Mouse (Mus musculus): ENCODE results near the gene Arsa.

Arsa gene

GRCm38 (mm10) chr15:89461321-89461720, 15.9 kb downstream of the Arsa start:
- in situ Hi-C loops (cut with MboI; ENCODE audit: unreplicated experiment in 2 of 2) = loop anchor here in 1 of 2 experiments (10.0 kb wide), 1 partner anchor 347 kb away; no protein-coding TSS in a partner anchor

- in situ Hi-C loops (cut with MboI; ENCODE audit: unreplicated experiment in 2 of 2) = loop anchor here in 1 of 2 experiments (10.0 kb wide), 1 partner anchor 345 kb away; no protein-coding TSS in a partner anchor
These were observed 16.9 kb downstream of the Arsa start for GRCm38 (mm10) chr15:89460298-89460697.

GRCm38 (mm10) chr15:89459821-89460220, 17.4 kb downstream of the Arsa start:
- in situ Hi-C loops (cut with MboI; ENCODE audit: unreplicated experiment in 2 of 2) = loop anchor here in 1 of 2 experiments (10.0 kb wide), 1 partner anchor 345 kb away; no protein-coding TSS in a partner anchor

GRCm38 (mm10) chr15:89458942-89459341, 18.3 kb downstream of the Arsa start:
- in situ Hi-C loops (cut with MboI; ENCODE audit: unreplicated experiment in 2 of 2) = no loop called here

GRCm38 (mm10) chr15:89455642-89456041, 21.6 kb downstream of the Arsa start:
- in situ Hi-C loops (cut with MboI; ENCODE audit: unreplicated experiment in 2 of 2) = no loop called here

- in situ Hi-C loops (cut with MboI; ENCODE audit: unreplicated experiment in 2 of 2) = no loop called here
These were observed 22.4 kb downstream of the Arsa start for GRCm38 (mm10) chr15:89454857-89455256.

GRCm38 (mm10) chr15:89453865-89454478, 23.3 kb downstream of the Arsa start, which contains the start of gene Mapk8ip2:
Gene Mapk8ip2, plus strand, starts transcription at chr15:89453913.
- in situ Hi-C loops (cut with MboI; ENCODE audit: unreplicated experiment in 2 of 2) = no loop called here

GRCm38 (mm10) chr15:89452906-89453864, 24.0 kb downstream of the Arsa start:
- in situ Hi-C loops (cut with MboI; ENCODE audit: unreplicated experiment in 2 of 2) = no loop called here

- in situ Hi-C loops (cut with MboI; ENCODE audit: unreplicated experiment in 2 of 2) = no loop called here
These were observed 34.6 kb downstream of the Arsa start for GRCm38 (mm10) chr15:89442486-89443070.

- in situ Hi-C loops (cut with MboI; ENCODE audit: unreplicated experiment in 2 of 2) = loop anchor here in 1 of 2 experiments (10.0 kb wide), 1 partner anchor 611 kb away; no protein-coding TSS in a partner anchor
These were observed 41.3 kb downstream of the Arsa start for GRCm38 (mm10) chr15:89435878-89436277.

GRCm38 (mm10) chr15:89434136-89434535, 43.1 kb downstream of the Arsa start:
- in situ Hi-C loops (cut with MboI; ENCODE audit: unreplicated experiment in 2 of 2) = loop anchor here in 1 of 2 experiments (10.0 kb wide), 1 partner anchor 609 kb away; no protein-coding TSS in a partner anchor

GRCm38 (mm10) chr15:89432946-89433345, 44.3 kb downstream of the Arsa start:
- in situ Hi-C loops (cut with MboI; ENCODE audit: unreplicated experiment in 2 of 2) = loop anchor here in 1 of 2 experiments (10.0 kb wide), 1 partner anchor 608 kb away; no protein-coding TSS in a partner anchor

GRCm38 (mm10) chr15:89431806-89432205, 45.4 kb downstream of the Arsa start:
- in situ Hi-C loops (cut with MboI; ENCODE audit: unreplicated experiment in 2 of 2) = loop anchor here in 1 of 2 experiments (10.0 kb wide), 1 partner anchor 607 kb away; no protein-coding TSS in a partner anchor

- in situ Hi-C loops (cut with MboI; ENCODE audit: unreplicated experiment in 2 of 2) = loop anchor here in 1 of 2 experiments (10.0 kb wide), 1 partner anchor 606 kb away; no protein-coding TSS in a partner anchor
These were observed 46.0 kb downstream of the Arsa start for GRCm38 (mm10) chr15:89431271-89431670.

GRCm38 (mm10) chr15:89430771-89431170, 46.5 kb downstream of the Arsa start:
- in situ Hi-C loops (cut with MboI; ENCODE audit: unreplicated experiment in 2 of 2) = loop anchor here in 1 of 2 experiments (10.0 kb wide), 1 partner anchor 606 kb away; no protein-coding TSS in a partner anchor

- in situ Hi-C loops (cut with MboI; ENCODE audit: unreplicated experiment in 2 of 2) = loop anchor here in 1 of 2 experiments (10.0 kb wide), 1 partner anchor 606 kb away; no protein-coding TSS in a partner anchor
These were observed 46.9 kb downstream of the Arsa start for GRCm38 (mm10) chr15:89430341-89430740.

GRCm38 (mm10) chr15:89429352-89430221, 47.6 kb downstream of the Arsa start, which contains the start of the genes C730034F03Rik, Gm44502 and Chkb:
Gene C730034F03Rik, plus strand, starts transcription at chr15:89429589.
Gene Gm44502, minus strand, starts transcription at chr15:89429696.
Gene Chkb, minus strand, starts transcription at chr15:89429908.
- in situ Hi-C loops (cut with MboI; ENCODE audit: unreplicated experiment in 2 of 2) = loop anchor here in 1 of 2 experiments (5.0 to 10.0 kb wide), 2 partner anchors 57 to 605 kb away; partner anchors contain the start of gene Sco2

GRCm38 (mm10) chr15:89428821-89429351, 48.3 kb downstream of the Arsa start:
- in situ Hi-C loops (cut with MboI; ENCODE audit: unreplicated experiment in 2 of 2) = loop anchor here in 1 of 2 experiments (5.0 kb wide), 1 partner anchor 57 kb away; the partner anchor contains the start of gene Sco2

Data from v-Abl transformed pro-B cells (cell line).